In genomic region chr6:136276771-136277170, GRCm38 (mm10) we compare ENCODE assay signal across 24 mouse cellular contexts. TPM values are rescaled to one million over a fixed set of nuclear protein-coding genes. Genes with fewer than 3 reads are reported as not detected.
DNase-seq lines count a peak whose midpoint lies in the region; ATAC-seq lines count a peak whose summit lies in the region.
"Had no signal": no experiment of that assay in that cellular context is flagged by ENCODE, and none has a peak within 500 bp of the region (broad histone marks: within the 10 kb centered on the region; RNA-seq: fewer than 3 reads in every experiment).

No protein-coding gene starts in this region.

- no peaks in the 10 kb centered on the region for H3K27me3 ChIP-seq in kidney, embryonic 16.5 days (ENCODE audit: insufficient read depth, low read length)
- H3K27me3 ChIP-seq in kidney, embryonic 14.5 days (ENCODE audit: control insufficient read depth, insufficient read depth, low read length) = no peaks in the 10 kb centered on the region
- H3K27me3 ChIP-seq: embryonic facial prominence, embryonic 13.5 days; embryonic facial prominence, embryonic 15.5 days; forebrain, embryonic 12.5 days had no signal

- no peak overlapping the region for H3K4me3 ChIP-seq in kidney, embryonic 16.5 days (ENCODE audit: low read length)
- H3K4me3 ChIP-seq in kidney, embryonic 14.5 days (ENCODE audit: low read length) = no peak overlapping the region
- H3K4me3 ChIP-seq: embryonic facial prominence, embryonic 13.5 days; embryonic facial prominence, embryonic 15.5 days; erythroblast, embryonic 14.5 days; forebrain, embryonic 10.5 days; forebrain, embryonic 12.5 days had no signal

- peak; percentile 12 for DNase-seq in kidney, adult 11 months
- DNase-seq in kidney, adult 9 months = peak; percentile 68
- DNase-seq in kidney, postnatal 25 days = no peak
- DNase-seq in kidney, postnatal 36 days = peak; percentile 16 to 34
- DNase-seq: adrenal gland, adult 8-10 months; adrenal gland, postnatal 25 days; cerebellum, adult 11 months; cerebellum, adult 18-20 months; cerebellum, adult 8-10 months; cerebellum, adult 9-11 months; cerebellum, postnatal 14 days; cerebellum, postnatal 36 days; embryo, embryonic 11 days had no signal

- 50% methylated on average over 2 of the region's 2 CpGs for WGBS in kidney, embryonic 16.5 days
- 69% methylated on average over 2 of the region's 2 CpGs for WGBS in kidney, embryonic 14.5 days

- no peak overlapping the region for H3K27ac ChIP-seq in kidney, embryonic 16.5 days (ENCODE audit: low read length)
- no peak overlapping the region for H3K27ac ChIP-seq in kidney, embryonic 14.5 days (ENCODE audit: low read depth, low read length)
- H3K27ac ChIP-seq: embryonic facial prominence, embryonic 13.5 days; embryonic facial prominence, embryonic 15.5 days; forebrain, embryonic 10.5 days; forebrain, embryonic 12.5 days had no signal

- no peak overlapping the region for H3K9ac ChIP-seq in kidney, embryonic 16.5 days (replicated peaks; ENCODE audit: low read length)
- no peak overlapping the region for H3K9ac ChIP-seq in kidney, embryonic 14.5 days (ENCODE audit: low read depth, low read length)
- H3K9ac ChIP-seq: embryonic facial prominence, embryonic 13.5 days; embryonic facial prominence, embryonic 15.5 days; forebrain, embryonic 12.5 days had no signal

- no peak overlapping the region for H3K4me2 ChIP-seq in kidney, embryonic 16.5 days (replicated peaks; ENCODE audit: low read depth, low read length)
- no peak overlapping the region for H3K4me2 ChIP-seq in kidney, embryonic 14.5 days (replicated peaks; ENCODE audit: low read depth, low read length)
- H3K4me2 ChIP-seq: embryonic facial prominence, embryonic 13.5 days; embryonic facial prominence, embryonic 15.5 days; forebrain, embryonic 12.5 days had no signal

- ATAC-seq in kidney, embryonic 16.5 days (ENCODE audit: low FRiP score, low TSS enrichment) = no peak
- ATAC-seq in kidney, embryonic 14.5 days (ENCODE audit: low FRiP score, low TSS enrichment) = no peak
- ATAC-seq: forebrain, embryonic 14.5 days; forebrain, embryonic 16.5 days had no signal

- no peaks in the 10 kb centered on the region for H3K4me1 ChIP-seq in kidney, embryonic 16.5 days (ENCODE audit: insufficient read depth, low read length)
- H3K4me1 ChIP-seq in kidney, embryonic 14.5 days (ENCODE audit: control insufficient read depth, insufficient read depth, low read length) = no peaks in the 10 kb centered on the region
- H3K4me1 ChIP-seq: embryonic facial prominence, embryonic 13.5 days; embryonic facial prominence, embryonic 15.5 days; forebrain, embryonic 10.5 days; forebrain, embryonic 12.5 days had no signal

- H3K36me3 ChIP-seq in kidney, embryonic 16.5 days (ENCODE audit: insufficient read depth, low read length) = no peaks in the 10 kb centered on the region
- H3K36me3 ChIP-seq in kidney, embryonic 14.5 days (ENCODE audit: control insufficient read depth, insufficient read depth, low read length) = no peaks in the 10 kb centered on the region
- H3K36me3 ChIP-seq: embryonic facial prominence, embryonic 13.5 days; embryonic facial prominence, embryonic 15.5 days; forebrain, embryonic 10.5 days; forebrain, embryonic 12.5 days had no signal

- H3K9me3 ChIP-seq in kidney, embryonic 16.5 days (ENCODE audit: low read length) = no peaks in the 10 kb centered on the region
- no peaks in the 10 kb centered on the region for H3K9me3 ChIP-seq in kidney, embryonic 14.5 days (ENCODE audit: control insufficient read depth, low read length)
- H3K9me3 ChIP-seq: embryonic facial prominence, embryonic 13.5 days; embryonic facial prominence, embryonic 15.5 days; forebrain, embryonic 10.5 days; forebrain, embryonic 12.5 days had no signal

RNA-seq across cellular contexts. Expression of gene Gm8994, which starts 50.6 kb away (rescaled TPM):
- not detected in 2 replicates for polyA plus RNA-seq in kidney, embryonic 16.5 days (2015; fragmentation: Nextera tagmentation; extraction: Ambion mirVana)
- polyA plus RNA-seq in kidney, embryonic 14.5 days (2014; fragmentation: Nextera tagmentation; extraction: Ambion mirVana) = not detected in 2 replicates
- polyA plus RNA-seq: brain, embryonic 14.5 days; embryonic facial prominence, embryonic 11.5 days; embryonic facial prominence, embryonic 13.5 days; embryonic facial prominence, embryonic 15.5 days; erythroblast, embryonic 14.5 days; forebrain, embryonic 10.5 days; forebrain, embryonic 12.5 days; forebrain, embryonic 14.5 days; forebrain, embryonic 16.5 days had no signal

Comparison
In these comparisons a context has a peak if more than half of its experiments do, and no peak if none do; other contexts are left out.
1. DNase-seq: peak in kidney, adult 11 months (single experiment), kidney, adult 9 months (single experiment) and kidney, postnatal 36 days (2 of 2); none in kidney, postnatal 25 days (0 of 2).